Mouse (Mus musculus) CD4-positive helper T cell, adult 2 months (primary cell): ENCODE measurements around the gene Gm8126.
"Not testable (repeated sequence)": the region's sequence is repeated elsewhere in the genome, so short reads cannot be mapped to it uniquely, and the experiment has no call there.

Experiments
- DNase-seq: peaks from one replicate; pipeline ENCODE4 v3.0.0-alpha.2; 2012; ENCODE audit warnings: low read depth, missing footprints, low spot score

Gene Gm8126

DNA sequence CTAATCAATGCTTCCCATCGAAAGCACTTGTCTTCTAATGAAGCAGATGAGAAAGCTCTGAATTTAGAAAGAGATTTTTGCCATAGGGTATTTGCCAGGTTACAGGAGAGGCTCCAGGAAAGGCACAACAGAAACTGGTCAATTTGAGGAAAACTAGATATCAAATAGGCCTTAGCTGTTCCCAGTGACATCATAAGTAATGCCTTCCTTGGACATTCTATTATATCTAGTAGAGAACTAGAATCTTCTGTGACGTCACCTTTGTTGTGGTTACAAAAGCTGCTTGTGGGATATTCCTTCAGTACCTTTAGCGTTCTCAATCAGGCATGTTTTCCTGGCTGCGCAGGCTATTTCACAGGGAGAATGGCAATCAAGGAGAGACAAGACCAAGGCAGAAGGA lies at the start of gene Gm8126:
Gm8126 (plus strand) TSS at position 301 of the 400 bp plus-strand sequence.
- DNase-seq, result not testable (repeated sequence)

DNA sequence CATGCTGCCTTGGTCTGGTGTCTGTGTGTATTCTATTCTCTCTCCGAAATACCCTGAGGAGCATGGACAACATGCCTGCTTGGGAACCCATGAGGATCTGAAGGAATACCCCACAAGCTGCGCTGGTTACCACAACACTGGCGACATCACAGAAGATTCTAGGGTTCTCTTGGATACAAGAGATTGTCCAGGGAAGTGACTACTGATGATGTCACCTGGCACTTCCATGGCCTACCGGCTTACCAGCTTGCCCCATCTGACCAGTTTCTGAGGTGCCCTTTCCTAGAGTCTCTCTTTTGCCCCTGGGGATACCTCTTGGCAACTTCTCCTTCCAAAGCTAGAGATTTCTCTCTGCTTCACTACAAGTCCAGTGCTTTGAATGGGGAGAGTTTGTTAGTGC lies 23.2 kb upstream of the Gm8126 start, which contains the start of gene Gm8122:
Gm8122 (minus strand) TSS at position 101 of the 400 bp plus-strand sequence.
- DNase-seq, result not testable (repeated sequence)

- not testable (repeated sequence) for DNase-seq
These were observed 20.7 kb upstream of the Gm8126 start for GRCm38 (mm10) chr14:43237769-43238168.

GRCm38 (mm10) chr14:43249611-43250170 lies 8.8 kb upstream of the Gm8126 start:
- DNase-seq, result not testable (repeated sequence)

GRCm38 (mm10) chr14:43250549-43251253 lies 7.7 kb upstream of the Gm8126 start:
- DNase-seq, result not testable (repeated sequence)

DNA sequence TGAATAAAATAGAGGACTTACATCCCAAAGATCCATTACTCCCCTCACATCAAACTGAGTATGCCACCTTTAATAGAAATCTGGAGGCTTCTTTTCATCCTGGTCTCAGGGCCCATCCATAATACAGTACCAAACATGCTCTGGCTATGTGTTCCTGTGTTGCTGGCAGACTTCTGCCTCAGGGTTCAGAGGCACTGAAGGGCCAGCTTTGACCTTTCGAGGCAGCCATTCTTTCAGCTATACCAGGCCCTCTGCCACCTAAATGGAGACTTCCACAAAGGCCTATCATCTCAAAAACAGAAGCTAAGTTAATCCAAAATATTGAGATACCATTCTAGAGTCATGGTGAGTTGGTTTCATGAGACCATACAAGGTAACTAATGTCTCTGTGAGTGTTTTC lies 1.9 kb upstream of the Gm8126 start:
- not testable (repeated sequence) for DNase-seq

- DNase-seq, result not testable (repeated sequence)
These were observed 5.0 kb downstream of the Gm8126 start for GRCm38 (mm10) chr14:43263421-43263820.

GRCm38 (mm10) chr14:43268521-43269084 lies 10.2 kb downstream of the Gm8126 start:
- DNase-seq, result not testable (repeated sequence)

DNA sequence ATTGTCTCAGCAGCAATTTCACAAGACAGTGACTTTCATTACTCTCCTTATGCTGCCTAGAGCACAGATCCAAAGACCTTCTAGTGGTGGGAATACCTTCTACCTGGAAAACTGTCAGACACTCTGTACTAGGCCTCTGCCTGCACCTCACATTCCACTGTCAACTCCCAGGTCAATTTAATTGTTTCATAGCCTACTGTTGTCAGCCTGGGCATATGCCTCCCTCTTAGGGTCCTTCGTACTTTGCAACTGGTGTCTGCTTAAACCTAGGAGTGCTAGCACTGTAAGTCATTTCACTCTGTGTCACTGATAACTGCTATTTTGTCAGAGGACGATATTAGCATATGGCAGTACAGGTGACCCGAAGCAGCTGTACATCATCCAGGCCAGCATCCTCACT lies 10.8 kb downstream of the Gm8126 start:
- DNase-seq, result not testable (repeated sequence)

DNA sequence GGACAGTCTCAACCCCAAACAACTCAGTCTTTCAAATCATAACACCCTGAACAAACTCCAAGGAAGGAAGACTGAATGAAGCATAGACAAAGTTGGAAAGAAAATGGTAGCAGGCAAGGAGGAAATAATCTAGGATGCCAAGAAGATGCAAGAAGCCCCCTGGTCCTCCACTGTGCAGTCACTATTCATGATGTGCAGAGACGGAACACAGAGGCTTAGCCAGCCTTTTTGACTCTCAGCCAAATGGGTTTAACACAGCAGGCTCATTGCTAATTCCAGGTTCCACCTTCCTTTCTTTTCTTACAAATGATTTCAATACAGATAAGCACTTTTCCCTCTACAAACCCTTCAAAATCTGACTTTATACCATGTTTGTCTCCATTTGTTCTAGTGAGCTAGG lies 14.7 kb downstream of the Gm8126 start:
- DNase-seq, result not testable (repeated sequence)

- peak; percentile 1 for DNase-seq
These were observed 16.6 kb downstream of the Gm8126 start, which contains the start of gene Gm9732 for GRCm38 (mm10) chr14:43274986-43275511. Gene Gm9732, plus strand, starts transcription at chr14:43275036.

DNA sequence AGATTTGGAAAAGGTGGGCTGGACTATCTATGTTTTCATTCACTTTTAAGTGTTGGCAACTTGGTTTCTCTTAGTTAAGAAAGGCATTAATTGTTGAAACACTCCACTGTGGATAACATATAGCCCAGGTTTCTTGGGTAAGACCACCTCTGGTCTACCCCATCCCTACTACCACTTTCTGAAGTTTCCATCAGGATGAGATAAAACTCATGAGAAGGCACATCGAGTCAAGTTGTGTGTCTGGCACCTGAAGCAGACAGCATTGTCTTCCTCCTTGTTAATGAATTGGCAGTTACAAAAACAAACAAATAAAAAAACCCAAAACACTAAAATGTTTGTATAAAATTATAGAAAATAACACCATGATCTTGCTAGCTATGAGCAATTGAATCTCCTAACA lies 17.3 kb downstream of the Gm8126 start:
- DNase-seq, result not testable (repeated sequence)

DNA sequence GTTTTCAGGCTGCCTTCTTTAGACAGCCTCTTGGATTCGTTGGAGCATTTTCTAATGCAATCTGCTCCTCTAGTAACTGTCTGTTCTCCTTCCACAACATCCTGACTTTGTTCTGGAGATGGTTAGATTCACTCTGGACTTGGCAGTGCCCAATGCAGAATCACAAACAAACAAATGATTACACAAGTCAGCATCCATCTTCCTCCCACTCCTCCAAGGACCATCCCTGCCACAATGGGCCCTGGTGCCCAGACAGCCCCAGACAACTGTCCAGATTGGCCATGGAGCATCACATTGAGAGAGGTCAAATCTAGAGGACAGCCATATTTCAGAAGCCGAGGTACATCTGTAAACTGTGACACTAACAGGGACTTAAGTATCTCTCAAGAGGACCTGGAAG lies 19.0 kb downstream of the Gm8126 start:
- not testable (repeated sequence) for DNase-seq

GRCm38 (mm10) chr14:43278146-43278545 lies 19.7 kb downstream of the Gm8126 start:
- DNase-seq, result not testable (repeated sequence)

DNA sequence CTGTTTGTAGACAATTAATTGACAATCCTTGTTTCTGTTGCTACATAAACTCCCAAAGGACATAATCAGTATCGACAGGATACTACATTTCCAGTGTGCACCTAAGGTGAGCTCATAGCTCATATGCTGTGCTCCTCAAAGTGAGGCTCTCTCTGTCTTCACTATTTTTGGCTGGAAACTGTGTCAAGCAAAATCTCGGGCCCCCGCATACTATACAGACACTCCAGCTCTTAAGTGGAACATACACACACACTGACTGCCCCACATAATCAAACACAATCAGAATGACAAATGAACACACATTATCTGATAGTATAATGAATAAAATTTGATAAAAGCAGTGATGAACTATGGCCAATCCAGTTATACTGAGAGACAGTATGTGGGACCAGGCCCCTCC lies 20.2 kb downstream of the Gm8126 start:
- DNase-seq, result peak; percentile 5

DNA sequence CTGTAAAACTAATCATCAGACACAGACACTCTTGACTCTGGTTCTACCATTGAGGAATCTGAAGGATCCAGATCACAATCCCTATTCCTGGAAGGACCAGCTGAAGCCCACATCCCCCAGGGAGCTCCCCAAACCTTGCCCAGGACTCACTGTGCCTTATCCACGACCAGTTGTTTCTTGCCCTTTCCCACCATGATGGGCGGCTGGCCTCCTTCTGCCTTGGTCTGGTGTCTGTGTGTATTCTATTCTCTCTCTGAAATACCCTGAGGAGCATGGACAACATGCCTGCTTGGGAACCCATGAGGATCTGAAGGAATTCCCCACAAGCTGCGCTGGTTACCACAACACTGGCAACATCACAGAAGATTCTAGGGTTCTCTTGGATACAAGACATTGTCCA lies 35.1 kb downstream of the Gm8126 start, which contains the start of gene Gm8127:
Gm8127 (minus strand) TSS at position 330 of the 400 bp plus-strand sequence.
- DNase-seq, result not testable (repeated sequence)
